Mouse (Mus musculus) megakaryocyte progenitor cell, adult 5-6 weeks (primary cell): ENCODE data around the gene Zfp667. TPM values are rescaled to one million over a fixed set of nuclear protein-coding genes. Genes with fewer than 3 reads are reported as not detected.
"Not testable (repeated sequence)": the region's sequence is repeated elsewhere in the genome, so short reads cannot be mapped to it uniquely, and the experiment has no call there.

Source experiments
- ATAC-seq: replicated peaks from 2 replicates; pipeline ENCODE4 v1.8.0; 2016; ENCODE audit warnings: mild to moderate bottlenecking, moderate TSS enrichment, inconsistent platforms; ENCODE audit not compliant: poor library complexity
- total RNA-seq, 2 experiments: library from RNA; stranded (forward) in 1 of 2; stranded (reverse) in 1 of 2; fragments of 157-497, 149-512 nt in 1 of 2; fragments of 200-1000 nt in 1 of 2; gene quantifications; 2 replicates each; pipeline versions ENCODE4 v1.2.3 to v1.2.4; 2015 to 2017

Zfp667 gene
- total RNA-seq (2015) (1.3 and 3.3 TPM in 2 replicates), total RNA-seq (2017) (2.8 and 3.4 TPM in 2 replicates)

GRCm38 (mm10) chr7:6285842-6286705 lies at the start of gene Zfp667:
Zfp667 (plus strand) TSS chr7:6286579.
- peak; percentile 60 for ATAC-seq

DNA sequence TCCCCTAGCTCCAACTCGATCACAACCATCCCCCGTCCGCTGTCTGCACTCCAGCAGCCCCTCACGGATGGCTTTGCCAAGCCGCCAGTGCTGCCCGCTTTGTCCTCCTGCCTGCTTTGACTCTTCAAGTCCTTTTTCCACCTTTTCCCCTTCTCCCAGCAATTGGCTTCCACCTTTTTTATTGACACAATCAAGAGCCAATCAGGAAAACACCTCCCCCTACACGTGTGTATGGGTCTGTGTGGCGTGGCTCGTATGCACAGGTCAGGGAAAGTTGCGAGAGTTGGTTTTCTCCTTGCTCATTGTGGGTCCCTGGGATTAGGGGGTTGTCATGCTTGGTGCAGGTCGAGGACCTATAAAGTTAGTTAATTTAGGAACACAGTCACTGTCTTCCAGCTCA lies 46.6 kb upstream of the Zfp667 start:
- no peak for ATAC-seq

DNA sequence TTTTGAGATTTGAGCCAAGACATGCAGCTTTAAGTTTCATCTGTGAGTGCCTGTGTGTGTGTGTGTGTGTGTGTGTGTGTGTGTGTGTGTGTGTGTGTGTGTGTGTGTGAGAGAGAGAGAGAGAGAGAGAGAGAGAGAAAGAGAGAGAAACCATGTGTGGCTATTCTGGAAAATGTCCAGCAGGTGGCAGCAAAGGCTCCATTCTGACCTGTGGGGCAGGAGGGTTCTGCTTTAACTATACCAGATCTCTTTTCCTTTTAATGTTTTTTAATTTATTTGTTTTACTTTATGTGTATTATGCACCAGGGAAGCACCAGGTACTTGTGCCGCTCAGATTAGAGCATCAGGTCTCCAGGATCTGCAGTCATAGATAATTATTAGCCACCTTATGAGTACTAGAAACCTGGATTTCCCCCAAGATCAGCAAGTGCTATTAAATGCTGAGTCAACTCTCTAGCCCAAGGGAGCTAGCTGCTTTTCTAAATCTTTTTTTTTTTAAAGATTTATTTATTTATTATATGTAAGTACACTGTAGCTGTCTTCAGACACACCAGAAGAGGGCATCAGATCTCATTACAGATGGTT lies 45.4 kb upstream of the Zfp667 start:
- ATAC-seq, result peak; percentile 94

DNA sequence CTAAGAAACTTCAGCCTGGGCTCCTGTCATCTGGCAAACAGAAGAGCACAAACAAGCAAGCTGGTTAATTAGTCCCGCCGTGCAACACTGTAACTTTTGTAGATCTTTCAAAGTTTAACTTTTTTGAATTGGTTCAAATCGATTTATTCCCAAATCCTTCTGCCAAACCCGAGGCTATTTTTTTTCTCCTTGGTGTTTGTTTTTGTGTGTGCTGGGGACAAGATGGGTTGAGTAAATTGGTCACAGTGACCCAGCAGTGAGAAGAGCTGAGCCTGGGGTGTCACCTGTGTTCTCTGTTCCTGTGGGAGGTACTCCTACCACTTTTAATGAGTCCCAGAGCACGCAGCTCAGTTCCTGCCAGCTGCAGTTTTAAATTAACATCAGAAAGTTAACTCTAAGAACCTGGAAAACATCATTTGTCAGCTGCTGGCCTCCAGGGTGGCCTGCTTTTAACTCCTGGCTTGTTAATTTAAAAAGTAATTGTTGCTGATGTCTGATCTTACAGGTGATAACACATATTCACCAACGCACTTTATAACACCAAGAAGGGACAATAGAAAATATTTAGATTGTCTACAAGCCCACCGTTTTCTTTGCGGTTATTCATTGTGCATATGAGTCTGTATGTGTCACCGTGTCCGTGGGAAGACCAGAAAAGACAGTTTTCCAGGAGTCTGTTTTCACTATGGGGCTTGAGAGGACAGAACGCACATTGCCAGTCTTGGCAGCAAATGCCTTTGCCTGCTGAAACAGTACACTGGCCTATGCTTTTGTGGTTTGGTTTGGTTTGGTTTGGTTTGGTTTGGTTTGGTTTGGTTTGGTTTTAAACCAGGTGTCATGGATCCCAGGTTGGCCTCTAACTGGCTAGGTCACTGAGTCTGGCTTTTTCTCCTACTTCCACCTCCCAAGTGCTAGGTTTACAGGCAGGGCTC lies 41.8 kb upstream of the Zfp667 start:
- ATAC-seq, result no peak

- ATAC-seq, result no peak
These were observed 34.0 kb upstream of the Zfp667 start, which contains the start of gene Epp13 for GRCm38 (mm10) chr7:6252410-6252809. Epp13 (plus strand) TSS chr7:6252710.

- ATAC-seq, result no peak
These were observed 31.9 kb upstream of the Zfp667 start for GRCm38 (mm10) chr7:6254451-6254850.

- no peak for ATAC-seq
These were observed 29.0 kb upstream of the Zfp667 start for GRCm38 (mm10) chr7:6257386-6257785.

- ATAC-seq, result no peak
These were observed 27.9 kb upstream of the Zfp667 start for GRCm38 (mm10) chr7:6258232-6259220.

- ATAC-seq, result not testable (repeated sequence)
These were observed 26.4 kb upstream of the Zfp667 start for GRCm38 (mm10) chr7:6260004-6260403.

DNA sequence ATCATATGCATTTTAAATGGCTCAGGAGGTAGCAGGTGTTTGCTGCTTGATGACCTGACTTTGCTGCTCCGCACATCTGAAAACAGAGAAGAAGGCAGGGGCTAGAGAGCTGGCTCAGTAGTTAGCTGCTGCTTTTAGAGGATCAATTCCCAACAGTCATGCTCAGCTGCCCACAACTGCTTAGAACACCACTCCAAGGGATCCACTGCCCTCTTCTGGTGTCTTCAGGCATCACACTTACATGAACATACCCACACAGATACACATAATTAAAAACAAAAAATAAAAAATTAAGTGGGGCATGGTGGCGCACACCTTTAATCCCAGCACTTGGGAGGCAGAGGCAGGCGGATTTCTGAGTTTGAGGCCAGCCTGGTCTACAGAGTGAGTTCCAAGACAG lies 24.3 kb upstream of the Zfp667 start:
- peak; percentile 44; the same call in 1 of the 2 replicates for ATAC-seq

- no peak for ATAC-seq
These were observed 23.4 kb upstream of the Zfp667 start for GRCm38 (mm10) chr7:6262984-6263383.

- peak; percentile 98 for ATAC-seq
These were observed 20.7 kb upstream of the Zfp667 start for GRCm38 (mm10) chr7:6265695-6266094.

- peak; percentile 70 for ATAC-seq
These were observed 8.5 kb upstream of the Zfp667 start for GRCm38 (mm10) chr7:6277906-6278305.

- peak; percentile 47 for ATAC-seq
These were observed 3.6 kb upstream of the Zfp667 start for GRCm38 (mm10) chr7:6282749-6283148.

DNA sequence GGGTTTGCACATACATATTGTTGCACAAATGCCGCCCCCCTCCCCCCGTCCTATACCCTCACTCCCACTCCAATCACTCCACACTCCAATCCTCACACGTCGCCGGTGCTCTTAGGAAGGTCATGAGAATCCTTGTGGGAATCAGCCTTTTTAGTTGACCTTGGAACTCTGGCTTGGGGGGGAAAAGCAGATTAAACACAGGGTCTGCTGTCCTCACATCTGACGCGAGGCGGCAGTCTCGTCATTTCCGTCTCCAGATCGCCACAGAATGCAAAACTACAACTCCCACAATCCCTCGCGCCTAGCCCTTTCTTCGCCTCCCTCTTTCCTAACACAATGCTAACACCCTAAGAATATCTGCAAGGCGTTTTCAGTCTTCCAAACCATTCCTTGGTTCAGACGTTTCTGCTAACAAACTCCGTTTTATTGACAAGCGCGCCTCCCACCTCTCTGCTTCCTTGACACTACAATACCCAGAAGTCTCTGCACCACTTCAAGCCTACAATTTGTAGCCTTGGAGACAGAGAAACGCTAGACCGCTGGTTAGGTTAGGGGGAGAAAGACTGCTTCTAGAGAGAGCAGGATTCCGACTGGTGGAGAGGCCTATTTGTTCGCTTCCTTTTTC lies 2.8 kb upstream of the Zfp667 start:
- peak; percentile 65 for ATAC-seq

DNA sequence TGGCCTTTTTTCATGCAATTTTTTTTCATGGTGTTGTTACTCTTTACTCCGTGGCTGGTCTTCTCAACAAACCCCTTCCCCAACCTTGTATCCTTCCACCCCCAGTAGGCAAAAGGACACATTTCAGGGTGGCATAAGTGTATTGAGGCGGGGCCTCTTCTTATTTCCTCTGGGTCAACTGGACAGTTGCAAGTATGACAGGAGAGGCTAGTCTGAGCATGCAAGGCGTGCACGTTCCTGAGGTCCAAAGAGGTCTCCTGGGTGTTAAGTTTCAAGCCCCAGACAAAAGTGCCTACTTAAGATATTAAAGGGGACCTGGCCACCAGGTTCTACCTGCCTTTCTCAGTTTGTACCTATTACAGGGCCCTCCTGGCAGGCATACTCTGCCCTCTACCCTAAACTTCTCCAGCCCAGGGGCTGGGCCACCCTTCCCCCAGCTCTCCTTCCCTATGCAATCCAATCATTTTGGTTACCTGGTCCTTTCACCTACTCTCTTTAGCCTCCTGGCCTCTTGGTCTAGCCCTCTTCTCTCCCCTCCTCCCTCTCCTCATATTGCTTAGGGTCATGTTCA lies 1.9 kb upstream of the Zfp667 start:
- no peak for ATAC-seq

GRCm38 (mm10) chr7:6285366-6285765 lies 1.0 kb upstream of the Zfp667 start:
- ATAC-seq, result peak; percentile 5; the same call in 1 of the 2 replicates

DNA sequence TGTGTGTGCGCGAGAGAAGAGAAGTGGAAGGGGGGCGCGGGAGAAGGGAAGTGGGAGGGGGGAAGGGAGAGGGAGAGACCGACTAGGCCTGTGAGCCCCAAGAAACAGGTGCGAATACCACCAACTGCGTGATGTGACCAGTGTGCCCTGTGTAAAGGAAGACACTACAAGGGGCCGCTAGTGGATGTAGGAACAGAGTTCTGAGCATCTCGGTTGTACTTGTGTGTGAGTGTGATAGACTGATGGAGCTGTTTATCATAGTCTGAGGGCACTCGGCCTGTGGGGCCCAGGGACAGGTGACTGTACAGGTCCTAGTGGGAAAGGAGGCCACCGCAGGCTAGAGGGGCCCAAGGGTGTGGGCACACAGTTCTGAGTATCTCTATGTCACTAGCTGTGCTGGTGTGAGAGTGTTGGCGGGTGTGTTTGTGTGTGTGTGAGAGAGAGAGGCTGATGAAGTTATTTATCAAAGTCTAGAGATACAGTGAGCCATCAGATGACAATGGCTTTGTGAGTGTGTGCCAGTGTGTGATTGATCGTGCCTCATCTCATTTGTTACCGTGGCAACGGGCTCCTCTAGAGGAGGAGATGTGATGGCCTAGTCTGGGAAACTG lies 647 bp downstream of the Zfp667 start:
- ATAC-seq, result no peak

DNA sequence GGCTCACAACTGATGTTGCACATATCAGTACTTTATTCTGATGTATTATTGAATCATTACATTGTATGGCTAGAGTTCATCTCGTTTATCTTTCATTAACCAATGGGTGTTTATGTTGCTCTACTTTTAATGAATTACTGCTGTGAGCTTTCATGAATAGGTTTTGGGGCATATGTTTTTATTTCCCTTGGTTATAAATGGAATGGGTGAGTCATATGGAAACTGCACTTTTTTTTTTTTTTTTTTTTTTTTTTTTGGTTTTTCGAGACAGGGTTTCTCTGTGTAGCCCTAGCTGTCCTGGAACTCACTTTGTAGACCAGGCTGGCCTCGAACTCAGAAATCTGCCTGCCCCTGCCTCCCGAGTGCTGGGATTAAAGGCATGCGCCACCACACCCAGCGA lies 4.7 kb downstream of the Zfp667 start:
- ATAC-seq, result not testable (repeated sequence)
